Mouse (Mus musculus) colon, adult 2 months (tissue): Measurements from ENCODE around the gene Pum2. TPM values are rescaled to one million over a fixed set of nuclear protein-coding genes. Genes with fewer than 3 reads are reported as not detected.

Experiments used
- polyA plus RNA-seq: library from polyadenylated mRNA; depleted of rRNA; stranded (reverse); fragments of >200 nt; gene quantifications from 2 replicates; pipeline ENCODE4 v1.2.3, GENCODE M21; 2012; rRNA removed

The Pum2 gene
- 32.8 and 35.0 TPM in 2 replicates for polyA plus RNA-seq

GRCm38 (mm10) chr12:8673974-8674306, at the start of gene Pum2:
Pum2 (plus strand) TSS chr12:8674134.

GRCm38 (mm10) chr12:8770946-8771843, 97.3 kb downstream of the Pum2 start, which contains the start of gene Sdc1:
Sdc1 (plus strand) TSS chr12:8771323.

Other genes with a start within 250 kb of the Pum2 start
- gene Rhob, start 174.1 kb upstream of the Pum2 start, polyA plus RNA-seq = 475 and 541 TPM in 2 replicates
- gene Slc7a15, start 75.1 kb upstream of the Pum2 start, polyA plus RNA-seq = 0.14 TPM in 1 of 2 replicates, not detected in the other
- 205 and 246 TPM in 2 replicates for gene Sdc1, start 97.2 kb downstream of the Pum2 start, polyA plus RNA-seq
- 133 and 181 TPM in 2 replicates for gene Laptm4a, start 247.5 kb downstream of the Pum2 start, polyA plus RNA-seq